Mouse (Mus musculus) midbrain, embryonic 16.5 days (tissue): ENCODE data around the gene Lilr4b. TPM values are rescaled to one million over a fixed set of nuclear protein-coding genes. Genes with fewer than 3 reads are reported as not detected.
"Not testable (repeated sequence)": the region's sequence is repeated elsewhere in the genome, so short reads cannot be mapped to it uniquely, and the experiment has no call there.

Source experiments
- ATAC-seq: fragments of 200-750 bp; cut with Nextera tagmentation; 2 replicates; pipeline ENCODE4 v1.8.0; 2017; ENCODE audit warnings: moderate TSS enrichment
- H3K27ac ChIP-seq: fragments of 300-500 bp; sonication (generic); 2 replicates; pipeline ENCODE4 v1.5.1; 2014; ENCODE audit warnings: mild to moderate bottlenecking, low read length, mixed read lengths
- H3K27me3 ChIP-seq: fragments of 300-500 bp; sonication (generic); 2 replicates; pipeline ENCODE4 v1.6.1; 2014; ENCODE audit warnings: low read depth, low read length, mixed read lengths; ENCODE audit not compliant: control insufficient read depth, insufficient read depth
- H3K36me3 ChIP-seq: fragments of 300-500 bp; sonication (generic); 2 replicates; pipeline ENCODE4 v1.6.1; 2014; ENCODE audit warnings: mild to moderate bottlenecking, low read length, moderate library complexity, mixed read lengths; ENCODE audit not compliant: control insufficient read depth, insufficient read depth
- H3K4me1 ChIP-seq: fragments of 300-500 bp; sonication (generic); 2 replicates; pipeline ENCODE4 v1.6.1; 2014; ENCODE audit warnings: mild to moderate bottlenecking, low read length, mixed read lengths; ENCODE audit not compliant: control insufficient read depth, insufficient read depth
- H3K4me2 ChIP-seq: fragments of 300-500 bp; sonication (generic); 2 replicates; pipeline ENCODE4 v1.6.1; 2014; ENCODE audit warnings: mild to moderate bottlenecking, low read length, mixed read lengths
- H3K4me3 ChIP-seq: fragments of 300-500 bp; sonication (generic); 2 replicates; pipeline ENCODE4 v1.5.1; 2014; ENCODE audit warnings: low read depth, mild to moderate bottlenecking, low read length, moderate library complexity, mixed read lengths
- H3K9ac ChIP-seq: fragments of 300-500 bp; sonication (generic); 2 replicates; pipeline ENCODE4 v1.6.1; 2014; ENCODE audit warnings: low read depth, low read length, mixed read lengths
- H3K9me3 ChIP-seq: fragments of 300-500 bp; sonication (generic); replicated peaks from 2 replicates; pipeline ENCODE4 v1.6.1; 2014; ENCODE audit warnings: mild to moderate bottlenecking, low read length, mixed read lengths; ENCODE audit not compliant: control insufficient read depth, poor library complexity, severe bottlenecking
- WGBS: fragments of 180-500 bp; shearing (Covaris S2); extraction: QIAGEN DNeasy Blood & Tissue Kit; methylation state at CpG from one replicate; pipeline ENCODE4 v1.1.7; 2014; 5-methylcytosine and 5-hydroxymethylcytosine counted together
- polyA plus RNA-seq: library from polyadenylated mRNA; unstranded; fragments of >200 nt; fragmentation: Nextera tagmentation; extraction: Ambion mirVana; gene quantifications from 2 replicates; pipeline ENCODE4 v1.2.1, GENCODE M21; 2015

Lilr4b gene
- 0.29 TPM in 1 of 2 replicates, not detected in the other for polyA plus RNA-seq

- not testable (repeated sequence) for H3K36me3 ChIP-seq, H3K4me3 ChIP-seq, H3K4me1 ChIP-seq, H3K27me3 ChIP-seq, H3K9me3 ChIP-seq, H3K9ac ChIP-seq, H3K4me2 ChIP-seq, ATAC-seq, H3K27ac ChIP-seq
- WGBS, result 100% methylated on average over 1 of the region's 3 CpGs
Measured at GRCm38 (mm10) chr10:51480397-51480796, at the start of gene Lilr4b, which contains the start of gene Gm49339. Gene Lilr4b (plus strand): TSS chr10:51480632. Gene Gm49339 (plus strand): TSS chr10:51480612.

GRCm38 (mm10) chr10:51432940-51433339 is 47.5 kb upstream of the Lilr4b start:
- Histone ChIP-seq H3K4me2 (no peak overlapping the region), H3K36me3 (no peaks in the 10 kb centered on the region), H3K4me3 (no peak overlapping the region), H3K4me1 (no peaks in the 10 kb centered on the region), H3K27me3 (no peaks in the 10 kb centered on the region), H3K9me3 (no peaks in the 10 kb centered on the region), H3K27ac (no peak overlapping the region), H3K9ac (no peak overlapping the region)
- ATAC-seq, result no peak

DNA sequence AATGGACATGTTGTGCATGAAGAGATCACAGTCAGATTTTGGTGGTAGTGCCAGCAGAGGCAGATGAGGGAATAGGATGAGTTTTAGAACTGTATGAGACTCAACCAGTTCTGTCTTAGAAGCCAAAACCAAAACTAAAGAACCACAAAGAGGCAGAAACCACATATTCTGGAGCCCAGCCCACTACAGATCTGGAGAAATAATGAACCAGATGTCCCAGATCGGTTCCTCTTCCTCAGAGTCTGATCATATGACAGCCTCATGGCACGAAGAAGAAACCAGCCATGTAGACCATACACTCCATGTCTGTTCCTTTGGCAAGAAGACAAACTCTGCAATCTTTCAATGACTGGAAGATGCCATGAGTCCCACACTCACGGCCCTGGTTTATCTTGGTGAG is 44.7 kb upstream of the Lilr4b start:
- Histone ChIP-seq H3K9me3 (no peaks in the 10 kb centered on the region), H3K9ac (no peak overlapping the region), H3K27me3 (no peaks in the 10 kb centered on the region), H3K4me1 (no peaks in the 10 kb centered on the region), H3K27ac (no peak overlapping the region), H3K4me2 (no peak overlapping the region), H3K4me3 (no peak overlapping the region), H3K36me3 (no peaks in the 10 kb centered on the region)
- ATAC-seq, result no peak
- WGBS, result 81% methylated on average over 3 of the region's 3 CpGs

GRCm38 (mm10) chr10:51451610-51452009 is 28.8 kb upstream of the Lilr4b start:
- Histone ChIP-seq H3K36me3 (no peaks in the 10 kb centered on the region), H3K4me3 (no peak overlapping the region), H3K9me3 (no peaks in the 10 kb centered on the region), H3K27me3 (no peaks in the 10 kb centered on the region), H3K4me2 (no peak overlapping the region), H3K4me1 (no peaks in the 10 kb centered on the region), H3K9ac (no peak overlapping the region), H3K27ac (no peak overlapping the region)
- no peak for ATAC-seq
- WGBS, result 81% methylated on average over 4 of the region's 4 CpGs

GRCm38 (mm10) chr10:51453616-51454298 is 26.7 kb upstream of the Lilr4b start:
- Histone ChIP-seq H3K36me3 (no peaks in the 10 kb centered on the region), H3K4me3 (no peak overlapping the region), H3K27ac (no peak overlapping the region), H3K9ac (no peak overlapping the region), H3K9me3 (no peaks in the 10 kb centered on the region), H3K4me1 (no peaks in the 10 kb centered on the region), H3K27me3 (no peaks in the 10 kb centered on the region), H3K4me2 (no peak overlapping the region)
- ATAC-seq, result no peak
- WGBS, result 80% methylated on average over 1 of the region's 1 CpGs

DNA sequence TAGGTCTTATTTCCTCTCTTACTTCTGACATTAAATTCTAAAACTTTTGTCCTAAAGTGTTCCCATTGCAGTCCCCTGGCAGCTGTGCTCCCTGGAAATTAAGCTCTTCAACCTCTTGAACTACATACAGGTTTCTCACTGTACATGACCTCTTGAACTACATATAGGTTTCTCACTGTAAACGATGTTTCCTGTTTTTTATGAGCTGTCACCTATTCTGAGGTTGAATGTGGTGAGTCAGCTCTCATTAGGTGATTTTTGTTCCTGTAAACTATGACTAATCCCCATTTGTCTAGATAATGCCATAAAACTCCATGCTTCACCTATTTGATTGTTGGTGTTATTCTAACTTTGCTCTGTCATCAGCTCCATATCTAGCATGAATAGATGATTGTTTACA is 26.1 kb upstream of the Lilr4b start:
- ATAC-seq, result no peak
- Histone ChIP-seq H3K36me3 (no peaks in the 10 kb centered on the region), H3K4me2 (no peak overlapping the region), H3K9me3 (no peaks in the 10 kb centered on the region), H3K4me3 (no peak overlapping the region), H3K9ac (no peak overlapping the region), H3K27me3 (no peaks in the 10 kb centered on the region), H3K27ac (no peak overlapping the region), H3K4me1 (no peaks in the 10 kb centered on the region)
- WGBS, result 78% methylated on average over 1 of the region's 1 CpGs

DNA sequence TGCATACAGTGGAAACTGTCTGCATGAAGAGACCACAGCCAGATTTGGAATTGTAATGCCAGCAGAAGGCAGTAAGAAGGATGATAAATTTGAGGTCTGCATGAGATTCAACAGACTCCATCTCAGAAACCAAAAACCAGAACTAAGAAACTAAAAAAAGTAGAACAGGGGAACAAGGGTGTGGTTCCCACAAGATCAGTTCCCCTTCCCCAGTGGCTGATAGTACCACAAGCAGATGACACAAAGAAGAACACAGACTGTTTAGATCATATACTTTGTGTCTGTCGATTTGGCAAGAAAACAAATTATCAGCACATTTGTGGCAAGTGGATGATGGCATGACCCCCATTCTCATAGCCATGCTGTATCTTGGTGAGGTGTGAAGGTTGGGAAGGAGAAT is 24.7 kb upstream of the Lilr4b start:
- Histone ChIP-seq H3K4me1 (no peaks in the 10 kb centered on the region), H3K27me3 (no peaks in the 10 kb centered on the region), H3K9me3 (no peaks in the 10 kb centered on the region), H3K4me3 (no peak overlapping the region), H3K36me3 (no peaks in the 10 kb centered on the region), H3K9ac (no peak overlapping the region), H3K27ac (no peak overlapping the region), H3K4me2 (no peak overlapping the region)
- 94% methylated on average over 1 of the region's 1 CpGs for WGBS
- no peak for ATAC-seq

DNA sequence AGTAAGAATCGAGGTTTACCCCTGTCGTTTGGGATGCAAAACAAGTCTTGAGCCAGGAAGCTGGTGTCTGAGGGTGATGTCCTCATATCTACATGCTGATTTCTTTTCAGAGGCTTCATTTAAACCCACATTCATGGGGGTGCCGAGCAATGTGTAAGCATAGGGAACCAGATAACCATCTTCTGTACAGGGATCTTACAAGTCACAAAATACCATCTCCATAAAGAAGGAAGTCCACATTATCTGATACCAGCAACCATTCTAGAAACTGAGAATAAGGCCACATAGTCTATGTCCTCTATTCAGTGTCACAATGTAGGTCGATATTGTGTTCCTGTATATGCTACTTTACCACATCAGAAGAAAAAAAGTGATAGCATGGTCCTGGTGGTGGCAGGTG is 24.1 kb upstream of the Lilr4b start:
- Histone ChIP-seq H3K4me3 (no peak overlapping the region), H3K36me3 (no peaks in the 10 kb centered on the region), H3K9me3 (no peaks in the 10 kb centered on the region), H3K27ac (no peak overlapping the region), H3K27me3 (no peaks in the 10 kb centered on the region), H3K4me2 (no peak overlapping the region), H3K9ac (no peak overlapping the region), H3K4me1 (no peaks in the 10 kb centered on the region)
- WGBS, result 83% methylated on average over 4 of the region's 4 CpGs
- ATAC-seq, result no peak

DNA sequence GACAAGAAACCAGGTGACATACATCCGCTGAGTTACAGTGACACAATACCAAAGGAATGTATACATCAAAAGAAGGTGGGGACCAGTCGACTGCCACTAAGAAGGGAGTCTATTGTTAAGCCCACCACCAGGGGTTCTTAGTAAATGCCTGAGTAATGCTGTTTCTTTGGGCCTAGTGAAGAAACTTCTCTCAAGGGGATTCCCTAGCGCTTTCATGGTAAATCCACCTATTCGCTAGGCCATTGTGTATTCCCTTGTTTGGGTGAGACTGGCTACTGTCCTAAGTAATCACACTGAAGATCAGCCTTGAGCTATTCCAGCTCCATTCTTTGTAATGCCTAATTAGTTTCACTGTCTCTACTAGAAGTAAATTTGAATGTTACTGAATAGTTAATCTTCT is 16.6 kb upstream of the Lilr4b start:
- not testable (repeated sequence) for H3K4me2 ChIP-seq, H3K36me3 ChIP-seq, H3K4me1 ChIP-seq, H3K9ac ChIP-seq, H3K27me3 ChIP-seq, H3K27ac ChIP-seq, H3K9me3 ChIP-seq, ATAC-seq, H3K4me3 ChIP-seq
- WGBS, result 24% methylated on average over 4 of the region's 4 CpGs
